Mouse (Mus musculus) thymus, adult 2 months (tissue): ENCODE data around the gene Cdc7. TPM values are rescaled to one million over a fixed set of nuclear protein-coding genes. Genes with fewer than 3 reads are reported as not detected.
"Not testable (repeated sequence)": the region's sequence is repeated elsewhere in the genome, so short reads cannot be mapped to it uniquely, and the experiment has no call there.

Experiments
- DNase-seq: peaks from one replicate; pipeline ENCODE4 v3.0.0; 2021
- H3K27ac ChIP-seq: fragments of 200-500 bp; 2 replicates; pipeline ENCODE4 v1.5.1; 2012; ENCODE audit warnings: low read length, control low read depth; ENCODE audit not compliant: control insufficient read depth, insufficient read depth
- H3K27me3 ChIP-seq: fragments of 200-500 bp; 2 replicates; pipeline ENCODE4 v1.6.1; 2012; ENCODE audit warnings: mild to moderate bottlenecking, low read length, moderate library complexity, mixed read lengths; ENCODE audit not compliant: control insufficient read depth, insufficient read depth
- H3K36me3 ChIP-seq: fragments of 200-500 bp; 2 replicates; pipeline ENCODE4 v1.6.1; 2012; ENCODE audit warnings: mild to moderate bottlenecking, low read length, moderate library complexity; ENCODE audit not compliant: control insufficient read depth, insufficient read depth
- H3K4me1 ChIP-seq: fragments of 200-500 bp; replicated peaks from 2 replicates; pipeline ENCODE4 v1.6.1; 2012; ENCODE audit warnings: low read length; ENCODE audit not compliant: control insufficient read depth, insufficient read depth
- H3K4me3 ChIP-seq: fragments of 200-500 bp; 2 replicates; pipeline ENCODE4 v1.5.1; 2012; ENCODE audit warnings: mild to moderate bottlenecking, low read length, control low read depth, moderate library complexity; ENCODE audit not compliant: control insufficient read depth, insufficient read depth
- CTCF ChIP-seq: fragments of 200-500 bp; IDR thresholded peaks from 2 replicates; pipeline ENCODE4 v1.5.1; 2012; ENCODE audit warnings: mild to moderate bottlenecking, control low read depth, low read length, moderate library complexity, borderline replicate concordance; ENCODE audit not compliant: control insufficient read depth, poor library complexity, insufficient read depth; ENCODE audit errors: extremely low read depth
- POLR2A ChIP-seq: fragments of 200-500 bp; IDR thresholded peaks from 2 replicates; pipeline ENCODE4 v1.6.1; 2012; ENCODE audit warnings: mild to moderate bottlenecking, low read length, control low read depth, moderate library complexity; ENCODE audit not compliant: control insufficient read depth, poor library complexity, insufficient read depth; ENCODE audit errors: extremely low read depth
- WGBS: fragments of 180-500 bp; shearing (Covaris S2); methylation state at CpG from one replicate; pipeline ENCODE4 v1.1.7; 2018; 5-methylcytosine and 5-hydroxymethylcytosine counted together
- polyA plus RNA-seq: library from polyadenylated mRNA; depleted of rRNA; stranded (reverse); fragments of >200 nt; gene quantifications from 2 replicates; pipeline ENCODE4 v1.2.3, GENCODE M21; 2012

Cdc7 gene
- polyA plus RNA-seq, 1 experiment: 26.8 TPM

DNA sequence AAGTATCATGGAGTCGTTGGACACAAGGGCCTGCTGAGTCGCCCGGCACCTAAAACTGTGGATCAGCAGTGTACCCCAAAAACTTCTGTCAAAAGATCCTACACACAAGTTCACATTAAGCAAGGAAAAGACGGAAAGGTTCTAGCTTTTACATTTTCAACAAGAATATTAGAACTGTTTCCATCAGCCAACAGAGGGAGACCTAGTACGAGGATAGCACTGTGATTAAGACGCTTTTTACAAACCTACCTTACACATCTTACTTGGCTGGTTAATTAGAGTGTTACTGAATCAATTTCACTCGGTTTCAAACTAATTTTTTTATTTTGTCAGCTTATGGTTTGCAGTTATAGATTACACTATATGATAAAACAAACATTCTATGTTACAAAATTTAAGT, 9.8 kb downstream of the Cdc7 start:
- H3K4me1 ChIP-seq: no peaks in the 10 kb centered on the region
- no peak for DNase-seq
- no peaks in the 10 kb centered on the region for H3K27me3 ChIP-seq
- peaks cover 57% of the 10 kb centered on the region for H3K36me3 ChIP-seq
- no peak overlapping the region for H3K27ac ChIP-seq
- H3K4me3 ChIP-seq: no peak overlapping the region
- WGBS: 96% methylated on average over 7 of the region's 7 CpGs
- TF ChIP-seq POLR2A: no peak
- TF ChIP-seq CTCF: no peak

DNA sequence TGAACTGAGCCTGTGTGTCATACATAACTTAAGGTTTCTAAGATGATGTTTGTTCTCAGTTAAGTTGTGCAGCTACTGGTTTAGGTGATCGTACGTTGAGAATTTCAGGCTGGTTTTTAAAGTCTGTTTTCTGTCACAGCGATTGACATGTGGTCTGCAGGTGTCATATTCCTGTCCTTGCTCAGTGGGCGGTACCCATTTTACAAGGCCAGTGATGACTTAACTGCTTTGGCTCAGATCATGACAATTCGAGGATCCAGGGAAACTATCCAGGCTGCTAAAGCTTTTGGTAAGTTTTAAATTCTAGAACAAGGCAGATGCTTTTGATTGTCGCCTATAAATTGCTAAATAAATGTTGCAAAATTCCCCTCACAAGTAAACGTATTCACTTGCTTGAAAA, 15.0 kb downstream of the Cdc7 start:
- no peaks in the 10 kb centered on the region for H3K27me3 ChIP-seq
- no peak overlapping the region for H3K4me3 ChIP-seq
- 94% methylated on average over 7 of the region's 7 CpGs for WGBS
- H3K27ac ChIP-seq: no peak overlapping the region
- no peaks in the 10 kb centered on the region for H3K4me1 ChIP-seq
- no peak for DNase-seq
- peaks cover 71% of the 10 kb centered on the region for H3K36me3 ChIP-seq
- TF ChIP-seq CTCF (no peak), POLR2A (no peak)

DNA sequence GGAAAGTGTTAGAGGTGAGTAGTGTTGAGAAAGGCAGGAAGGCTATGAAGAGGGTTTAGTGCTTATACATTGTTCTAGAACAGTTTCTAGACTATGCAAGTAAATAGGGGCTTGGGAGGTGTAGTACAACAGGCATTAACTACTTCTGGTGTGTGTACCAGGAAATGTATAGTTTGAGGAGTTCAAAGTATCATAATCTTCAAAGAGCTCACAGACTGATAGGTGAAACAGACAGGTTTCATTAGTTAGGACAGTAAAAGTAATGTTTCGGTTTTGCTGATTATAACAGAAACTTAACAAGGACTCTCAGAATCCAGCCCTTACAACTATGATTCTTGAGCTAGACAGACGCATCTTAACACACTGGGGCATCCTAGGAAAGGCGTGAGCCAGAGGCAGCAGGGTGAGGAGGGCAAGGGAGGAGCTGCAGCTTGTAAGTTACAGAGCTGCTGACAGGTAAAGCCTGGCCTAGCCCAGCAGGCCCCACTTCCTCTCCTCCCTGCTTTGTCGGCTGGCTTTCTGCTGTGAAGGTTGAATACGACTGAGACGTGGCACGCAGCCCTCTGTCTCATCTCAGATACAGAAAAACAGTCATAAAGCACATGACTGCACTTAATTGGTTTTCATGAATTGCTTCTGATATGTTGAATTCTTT, 18.3 kb downstream of the Cdc7 start:
- no peak for TF ChIP-seq CTCF
- TF ChIP-seq POLR2A: no peak
- Histone ChIP-seq H3K4me1 (no peaks in the 10 kb centered on the region), H3K36me3 (peaks cover 59% of the 10 kb centered on the region), H3K27ac (no peak overlapping the region), H3K27me3 (no peaks in the 10 kb centered on the region), H3K4me3 (no peak overlapping the region)
- WGBS: 77% methylated on average over 7 of the region's 7 CpGs
- no peak for DNase-seq

DNA sequence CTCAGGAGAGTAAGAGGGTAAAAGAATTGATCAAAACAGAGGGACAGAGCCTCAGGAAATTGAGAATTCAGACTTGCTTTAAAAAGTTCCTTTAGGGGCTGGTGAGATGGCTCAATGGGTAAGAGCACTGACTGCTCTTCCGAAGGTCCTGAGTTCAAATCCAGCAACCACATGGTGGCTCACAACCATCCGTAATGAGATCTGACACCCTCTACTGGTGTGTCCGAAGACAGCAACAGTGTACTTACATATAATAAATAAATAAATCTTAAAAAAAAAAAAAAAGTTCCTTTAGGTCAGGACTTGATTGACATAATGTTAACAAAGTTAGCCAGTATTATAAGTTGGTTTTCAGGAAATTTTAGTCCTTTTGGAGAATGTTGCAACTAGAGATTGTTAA, 20.8 kb downstream of the Cdc7 start:
- H3K27ac ChIP-seq, H3K4me3 ChIP-seq, DNase-seq, H3K27me3 ChIP-seq, H3K4me1 ChIP-seq: not testable (repeated sequence)
- WGBS: 98% methylated on average over 3 of the region's 3 CpGs
- peaks cover 40% of the 10 kb centered on the region for H3K36me3 ChIP-seq

DNA sequence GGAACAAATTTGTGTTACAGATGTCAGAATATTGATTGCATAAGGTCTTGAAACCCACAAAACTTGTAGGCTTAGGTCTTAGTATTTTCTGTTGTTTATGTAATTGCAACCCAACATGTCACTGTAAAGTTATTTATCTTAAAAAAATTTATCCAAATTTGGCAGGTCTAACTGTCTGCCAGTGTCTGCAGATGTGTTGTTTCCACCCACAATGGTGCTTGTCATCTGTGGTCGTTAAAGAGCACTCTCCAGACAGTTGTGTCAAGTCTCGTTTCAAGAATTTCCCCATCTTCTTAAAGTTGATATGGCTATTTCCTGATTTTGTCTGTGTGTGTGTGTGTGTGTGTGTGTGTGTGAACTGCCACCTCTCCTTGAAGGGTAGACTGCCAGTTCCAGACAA, 21.5 kb downstream of the Cdc7 start:
- Histone ChIP-seq H3K27me3 (no peaks in the 10 kb centered on the region), H3K4me3 (no peak overlapping the region), H3K4me1 (peaks cover 3% of the 10 kb centered on the region), H3K27ac (no peak overlapping the region), H3K36me3 (peaks cover 34% of the 10 kb centered on the region)
- TF ChIP-seq CTCF: no peak
- no peak for TF ChIP-seq POLR2A
- no peak for DNase-seq
- WGBS: 43% methylated on average over 2 of the region's 2 CpGs

DNA sequence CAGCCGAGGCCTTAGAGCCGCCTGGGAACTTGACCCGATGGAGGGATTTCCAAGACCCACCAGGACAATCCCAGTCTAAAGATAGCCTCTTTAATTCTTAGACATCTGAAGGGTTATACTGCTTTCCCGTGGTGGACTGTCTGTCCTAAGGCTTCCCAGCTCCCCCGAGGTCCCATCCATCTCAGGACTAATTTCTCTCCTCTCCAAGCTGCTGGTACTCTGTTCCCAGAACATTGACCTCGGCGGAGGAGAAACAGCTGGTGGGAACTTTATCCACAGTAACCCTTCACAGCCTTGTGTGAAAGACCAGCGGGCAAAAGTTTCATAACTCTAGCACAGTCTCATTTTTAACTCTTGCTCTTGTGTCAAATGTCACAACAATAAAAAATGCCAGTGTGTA, 25.1 kb downstream of the Cdc7 start:
- 83% methylated on average over 8 of the region's 8 CpGs for WGBS
- TF ChIP-seq POLR2A: no peak
- TF ChIP-seq CTCF: no peak
- no peaks in the 10 kb centered on the region for H3K27me3 ChIP-seq
- H3K36me3 ChIP-seq: peaks cover 5% of the 10 kb centered on the region
- DNase-seq: no peak
- no peak overlapping the region for H3K4me3 ChIP-seq
- H3K4me1 ChIP-seq: peaks cover 9% of the 10 kb centered on the region
- H3K27ac ChIP-seq: no peak overlapping the region

DNA sequence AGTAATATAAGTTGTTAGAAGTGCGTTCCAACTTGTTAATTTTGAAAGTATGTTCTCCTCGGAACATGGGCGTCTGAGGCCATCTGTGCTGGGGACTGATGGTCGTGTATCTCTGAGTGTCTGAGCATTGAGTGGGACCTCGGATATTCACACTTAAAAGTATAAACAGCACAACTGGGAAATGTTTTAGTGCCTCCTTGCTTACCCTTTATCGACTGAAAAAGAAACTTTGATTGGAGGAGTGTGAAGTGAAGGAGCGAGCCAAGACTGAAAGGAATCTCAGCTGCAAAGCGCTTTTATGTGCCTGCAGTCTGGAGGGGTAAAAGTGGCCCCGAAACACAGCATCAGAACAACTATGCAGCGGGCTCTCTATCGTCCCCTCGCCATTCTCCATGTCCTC, 25.7 kb downstream of the Cdc7 start:
- H3K36me3 ChIP-seq: no peaks in the 10 kb centered on the region
- no peak overlapping the region for H3K27ac ChIP-seq
- no peak overlapping the region for H3K4me3 ChIP-seq
- H3K4me1 ChIP-seq: peaks cover 9% of the 10 kb centered on the region
- WGBS: 89% methylated on average over 12 of the region's 12 CpGs
- no peak for DNase-seq
- H3K27me3 ChIP-seq: no peaks in the 10 kb centered on the region
- TF ChIP-seq CTCF (no peak), POLR2A (no peak)
